31 mouse cellular contexts compared by ENCODE assay signal in genomic region chr12:74544172-74544571, GRCm38 (mm10).
"Had no signal": no experiment of that assay in that cellular context is flagged by ENCODE, and none has a peak within 500 bp of the region (broad histone marks: within the 10 kb centered on the region; RNA-seq: fewer than 3 reads in every experiment).

No protein-coding gene starts in this region.

- ATAC-seq: liver, embryonic 12.5 days; liver, postnatal 0 days; lung, postnatal 0 days; midbrain, embryonic 13.5 days; midbrain, embryonic 15.5 days; midbrain, embryonic 16.5 days had no signal

- H3K9ac ChIP-seq: limb, embryonic 12.5 days; limb, embryonic 13.5 days; limb, embryonic 15.5 days; liver, embryonic 12.5 days; liver, embryonic 13.5 days; liver, embryonic 14.5 days; liver, embryonic 15.5 days; liver, postnatal 0 days; lung, embryonic 14.5 days; lung, embryonic 15.5 days; midbrain, embryonic 12.5 days; midbrain, embryonic 13.5 days; midbrain, embryonic 15.5 days had no signal

- H3K4me3 ChIP-seq: limb, embryonic 10.5 days; limb, embryonic 12.5 days; limb, embryonic 13.5 days; limb, embryonic 15.5 days; liver, embryonic 12.5 days; liver, embryonic 13.5 days; liver, embryonic 15.5 days; lung, embryonic 15.5 days; megakaryocyte, embryonic 14.5 days; midbrain, embryonic 10.5 days; midbrain, embryonic 12.5 days; midbrain, embryonic 13.5 days; midbrain, embryonic 15.5 days; myocyte had no signal

- DNase-seq: left cerebral cortex, postnatal 4 days; liver; liver, embryonic 13.5 days; liver, postnatal 0 days; lung, adult 18-20 months; lung, adult 2 months; lung, embryonic 14.5 days; lung, postnatal 10 days; lung, postnatal 14 days; lung, postnatal 36 days; lung, postnatal 4 days; midbrain, embryonic 14.5 days had no signal

- H3K4me2 ChIP-seq: limb, embryonic 12.5 days; limb, embryonic 13.5 days; limb, embryonic 15.5 days; liver, embryonic 11.5 days; liver, embryonic 12.5 days; liver, embryonic 13.5 days; liver, embryonic 15.5 days; lung, embryonic 14.5 days; lung, embryonic 15.5 days; midbrain, embryonic 11.5 days; midbrain, embryonic 12.5 days; midbrain, embryonic 13.5 days; midbrain, embryonic 15.5 days had no signal

- H3K27me3 ChIP-seq: limb, embryonic 12.5 days; limb, embryonic 13.5 days; limb, embryonic 15.5 days; liver, embryonic 12.5 days; liver, embryonic 13.5 days; liver, embryonic 15.5 days; lung, embryonic 15.5 days; megakaryocyte, embryonic 14.5 days; midbrain, embryonic 12.5 days; midbrain, embryonic 13.5 days; midbrain, embryonic 15.5 days had no signal

- H3K4me1 ChIP-seq: limb, embryonic 10.5 days; limb, embryonic 12.5 days; limb, embryonic 13.5 days; limb, embryonic 15.5 days; liver, embryonic 12.5 days; liver, embryonic 13.5 days; liver, embryonic 15.5 days; lung, embryonic 15.5 days; megakaryocyte, embryonic 14.5 days; midbrain, embryonic 10.5 days; midbrain, embryonic 12.5 days; midbrain, embryonic 13.5 days; midbrain, embryonic 15.5 days had no signal

- H3K36me3 ChIP-seq: limb, embryonic 10.5 days; limb, embryonic 12.5 days; limb, embryonic 13.5 days; limb, embryonic 15.5 days; liver, embryonic 12.5 days; liver, embryonic 13.5 days; liver, embryonic 15.5 days; lung, embryonic 15.5 days; midbrain, embryonic 10.5 days; midbrain, embryonic 12.5 days; midbrain, embryonic 13.5 days; midbrain, embryonic 15.5 days had no signal

- H3K9me3 ChIP-seq: limb, embryonic 10.5 days; limb, embryonic 12.5 days; limb, embryonic 13.5 days; limb, embryonic 15.5 days; liver, embryonic 12.5 days; liver, embryonic 15.5 days; lung, embryonic 15.5 days; midbrain, embryonic 10.5 days; midbrain, embryonic 12.5 days; midbrain, embryonic 13.5 days; midbrain, embryonic 15.5 days had no signal

- H3K27ac ChIP-seq: limb, embryonic 10.5 days; limb, embryonic 12.5 days; limb, embryonic 13.5 days; limb, embryonic 15.5 days; liver, embryonic 12.5 days; liver, embryonic 13.5 days; liver, embryonic 14.5 days; liver, embryonic 15.5 days; lung, embryonic 15.5 days; macrophage; midbrain, embryonic 10.5 days; midbrain, embryonic 12.5 days; midbrain, embryonic 13.5 days; midbrain, embryonic 15.5 days had no signal
